Mouse (Mus musculus) E14TG2a.4 (cell line): ENCODE results near the gene Kcnmb4.

Source experiments
- CTCF ChIP-seq: conservative IDR thresholded peaks from 2 replicates; pipeline ENCODE4 v1.5.1; 2014; ENCODE audit warnings: low read length
- POU5F1 ChIP-seq: IDR thresholded peaks from 2 replicates; pipeline ENCODE4 v1.6.1; 2014; ENCODE audit warnings: low read length, borderline replicate concordance

- TF ChIP-seq CTCF (no peak), POU5F1 (no peak)
These were observed 25.5 kb downstream of the Kcnmb4 start for GRCm38 (mm10) chr10:116448166-116448565.
